Mouse (Mus musculus) hindbrain, embryonic 11.5 days (tissue): Measurements from ENCODE around the gene Pgap3. TPM values are rescaled to one million over a fixed set of nuclear protein-coding genes. Genes with fewer than 3 reads are reported as not detected.

Experiments used
- ATAC-seq: fragments of 200-750 bp; cut with Nextera tagmentation; 2 replicates; pipeline ENCODE4 v1.8.0; 2017; ENCODE audit warnings: mild to moderate bottlenecking, moderate TSS enrichment, moderate library complexity; ENCODE audit not compliant: low FRiP score
- DNase-seq: peaks from one replicate; pipeline ENCODE4 v3.0.0-alpha.2; 2015; ENCODE audit warnings: low spot score
- H3K27ac ChIP-seq: fragments of 300-500 bp; sonication (generic); 2 replicates; pipeline ENCODE4 v1.5.1; 2014; ENCODE audit warnings: mild to moderate bottlenecking, low read depth, low read length
- H3K27me3 ChIP-seq: fragments of 300-500 bp; sonication (generic); 2 replicates; pipeline ENCODE4 v1.6.1; 2014; ENCODE audit warnings: mild to moderate bottlenecking, low read length, moderate library complexity, mixed read lengths; ENCODE audit not compliant: control insufficient read depth, insufficient read depth
- H3K36me3 ChIP-seq: fragments of 300-500 bp; sonication (generic); 2 replicates; pipeline ENCODE4 v1.6.1; 2014; ENCODE audit warnings: mild to moderate bottlenecking, low read length, moderate library complexity, mixed read lengths; ENCODE audit not compliant: control insufficient read depth, insufficient read depth
- H3K4me1 ChIP-seq: fragments of 300-500 bp; sonication (generic); replicated peaks from 2 replicates; pipeline ENCODE4 v1.6.1; 2014; ENCODE audit warnings: low read length, mixed read lengths; ENCODE audit not compliant: control insufficient read depth, insufficient read depth
- H3K4me2 ChIP-seq: fragments of 300-500 bp; sonication (generic); replicated peaks from 2 replicates; pipeline ENCODE4 v1.6.1; 2014; ENCODE audit warnings: mild to moderate bottlenecking, low read depth, low read length
- H3K4me3 ChIP-seq: fragments of 300-500 bp; sonication (generic); 2 replicates; pipeline ENCODE4 v1.5.1; 2014; ENCODE audit warnings: low read depth, low read length
- H3K9ac ChIP-seq: fragments of 300-500 bp; sonication (generic); 2 replicates; pipeline ENCODE4 v1.6.1; 2014; ENCODE audit warnings: low read depth, low read length
- H3K9me3 ChIP-seq: fragments of 300-500 bp; sonication (generic); 2 replicates; pipeline ENCODE4 v1.6.1; 2016; ENCODE audit warnings: low read length; ENCODE audit not compliant: control insufficient read depth
- WGBS: fragments of 180-500 bp; shearing (Covaris S2); extraction: QIAGEN DNeasy Blood & Tissue Kit; methylation state at CpG from one replicate; pipeline ENCODE4 v1.1.7; 2014; 5-methylcytosine and 5-hydroxymethylcytosine counted together
- polyA plus RNA-seq: library from polyadenylated mRNA; unstranded; fragments of >200 nt; fragmentation: Nextera tagmentation; extraction: Ambion mirVana; gene quantifications from 2 replicates; pipeline ENCODE4 v1.2.1, GENCODE M21; 2014

Gene Pgap3
- polyA plus RNA-seq, 1 experiment from 2014 or later, result 4.3 TPM

DNA sequence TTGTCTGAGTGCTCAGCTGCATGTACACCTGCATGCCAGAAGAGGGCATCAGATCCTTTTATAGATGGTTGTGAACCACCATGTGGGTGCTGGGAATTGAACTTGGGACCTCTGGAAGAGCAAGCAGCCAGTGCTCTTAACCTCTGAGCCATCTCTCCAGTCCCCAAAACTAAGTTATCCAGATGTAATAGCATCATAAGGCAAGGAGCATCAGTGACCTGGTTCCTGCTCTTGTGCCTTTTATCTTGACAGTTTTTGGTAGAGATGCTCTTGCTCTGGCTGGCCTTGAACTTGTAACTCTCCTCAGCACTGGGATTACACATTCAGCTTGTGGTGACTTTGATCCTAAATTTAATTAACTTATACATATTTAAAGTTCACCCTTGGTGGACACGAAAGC is 43.4 kb upstream of the Pgap3 start:
- WGBS, result 97% methylated on average over 1 of the region's 1 CpGs
- H3K9me3 ChIP-seq, result no peaks in the 10 kb centered on the region
- H3K36me3 ChIP-seq, result no peaks in the 10 kb centered on the region
- ATAC-seq, result no peak
- H3K9ac ChIP-seq, result no peak overlapping the region
- H3K27me3 ChIP-seq, result peaks cover 20% of the 10 kb centered on the region
- H3K4me3 ChIP-seq, result no peak overlapping the region
- H3K27ac ChIP-seq, result no peak overlapping the region
- DNase-seq, result no peak
- H3K4me1 ChIP-seq, result peaks cover 4% of the 10 kb centered on the region; the same call in 1 of the 2 replicates
- H3K4me2 ChIP-seq, result no peak overlapping the region

DNA sequence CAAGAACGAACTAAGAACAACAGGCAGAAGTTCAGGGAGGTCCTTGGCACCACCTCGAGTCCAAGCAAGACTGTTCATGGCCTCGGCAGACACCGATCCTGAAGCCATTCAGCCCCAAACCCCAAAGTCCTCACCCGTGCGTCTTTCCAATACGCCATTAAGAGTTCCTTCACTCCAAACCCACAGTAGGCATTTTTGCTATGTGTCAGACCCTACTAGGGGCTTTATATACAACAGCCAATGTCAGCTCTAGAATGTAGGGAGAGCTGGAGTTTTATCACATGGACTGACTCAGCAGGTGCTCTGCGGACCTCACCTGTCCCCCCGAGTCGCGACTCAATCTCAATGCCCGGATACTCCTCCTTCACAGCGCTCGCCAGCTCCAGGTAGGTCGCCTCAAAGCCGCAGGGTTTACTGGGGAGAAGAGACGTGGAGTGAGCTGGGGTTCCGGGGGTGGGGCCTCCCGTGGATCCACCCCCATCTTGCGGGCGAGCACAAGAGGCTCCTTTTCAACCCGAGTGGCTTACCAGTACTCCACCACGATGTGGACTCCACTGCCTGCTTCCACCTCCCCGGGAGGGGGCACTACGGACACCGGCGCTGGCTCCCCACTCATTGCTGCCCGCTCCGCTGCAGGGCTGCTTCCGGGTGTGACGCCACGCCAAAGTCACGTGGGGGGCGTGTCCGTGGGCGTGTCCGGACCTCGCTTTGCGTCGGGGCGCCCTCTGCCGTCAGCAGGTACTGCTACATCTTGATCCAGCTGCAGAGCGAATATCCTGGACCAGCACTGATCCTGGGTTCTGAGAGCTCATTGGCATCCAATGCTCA is 38.3 kb upstream of the Pgap3 start, which contains the start of gene Mien1:
Gene Mien1, minus strand, starts transcription at position 661 of the 828 bp plus-strand sequence.
- H3K27ac ChIP-seq, result no peak within 1 kb of the TSS
- DNase-seq, result peak; percentile 98
- H3K4me2 ChIP-seq, result peak within 1 kb of the TSS; percentile 79
- no peaks in the 10 kb centered on the region for H3K4me1 ChIP-seq
- peak within 1 kb of the TSS; percentile 63 for H3K4me3 ChIP-seq
- ATAC-seq, result peak; percentile 87
- H3K9ac ChIP-seq, result peak within 1 kb of the TSS; percentile 62
- H3K9me3 ChIP-seq, result no peaks in the 10 kb centered on the region
- no peaks in the 10 kb centered on the region for H3K36me3 ChIP-seq
- H3K27me3 ChIP-seq, result no peaks in the 10 kb centered on the region
- WGBS, result 3% methylated on average over 43 of the region's 43 CpGs

DNA sequence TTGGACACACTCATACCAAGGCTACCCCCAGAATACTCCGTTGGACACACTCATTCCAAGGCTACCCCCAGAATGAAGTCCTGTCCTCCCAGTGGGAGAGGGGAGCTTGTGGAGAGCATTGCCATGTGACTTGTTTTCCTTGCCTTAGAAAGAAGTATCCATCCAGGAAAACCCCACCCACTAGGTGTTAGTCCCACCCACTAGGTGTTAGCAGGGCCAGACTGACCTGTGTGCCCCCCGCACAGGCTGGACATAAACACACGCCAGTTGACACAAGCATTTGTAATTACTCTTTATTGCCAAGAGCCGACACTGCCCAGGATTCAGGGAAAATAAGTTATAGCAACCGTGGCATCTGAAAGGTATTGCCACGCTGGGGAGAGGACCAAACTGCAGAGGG is 37.2 kb upstream of the Pgap3 start:
- no peaks in the 10 kb centered on the region for H3K36me3 ChIP-seq
- no peak overlapping the region for H3K4me2 ChIP-seq
- ATAC-seq (no peak), DNase-seq (no peak)
- no peak overlapping the region; the same call in 1 of the 2 replicates for H3K4me3 ChIP-seq
- no peaks in the 10 kb centered on the region for H3K9me3 ChIP-seq
- H3K4me1 ChIP-seq, result no peaks in the 10 kb centered on the region
- no peak overlapping the region for H3K27ac ChIP-seq
- no peaks in the 10 kb centered on the region for H3K27me3 ChIP-seq
- 89% methylated on average over 6 of the region's 6 CpGs for WGBS
- H3K9ac ChIP-seq, result no peak overlapping the region

DNA sequence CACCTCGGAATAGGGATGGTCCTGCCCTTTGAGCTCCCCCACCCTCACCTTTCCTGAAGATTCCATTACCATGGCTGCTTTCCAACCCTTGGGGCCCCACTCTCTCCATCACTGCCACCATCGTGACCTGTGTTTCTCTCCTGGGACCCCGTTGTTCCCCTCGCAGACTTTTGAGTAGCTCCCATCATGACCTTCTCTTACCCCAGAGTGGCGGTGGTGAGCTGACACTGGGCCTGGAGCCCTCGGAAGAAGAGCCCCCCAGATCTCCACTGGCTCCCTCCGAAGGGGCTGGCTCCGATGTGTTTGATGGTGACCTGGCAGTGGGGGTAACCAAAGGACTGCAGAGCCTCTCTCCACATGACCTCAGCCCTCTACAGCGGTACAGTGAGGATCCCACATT is 35.4 kb upstream of the Pgap3 start:
- H3K4me3 ChIP-seq, result no peak overlapping the region
- DNase-seq (no peak), ATAC-seq (no peak)
- no peaks in the 10 kb centered on the region for H3K36me3 ChIP-seq
- H3K9ac ChIP-seq, result no peak overlapping the region
- H3K27ac ChIP-seq, result no peak overlapping the region
- H3K4me1 ChIP-seq, result no peaks in the 10 kb centered on the region
- no peaks in the 10 kb centered on the region for H3K9me3 ChIP-seq
- H3K4me2 ChIP-seq, result no peak overlapping the region
- no peaks in the 10 kb centered on the region for H3K27me3 ChIP-seq
- WGBS, result 90% methylated on average over 9 of the region's 9 CpGs

DNA sequence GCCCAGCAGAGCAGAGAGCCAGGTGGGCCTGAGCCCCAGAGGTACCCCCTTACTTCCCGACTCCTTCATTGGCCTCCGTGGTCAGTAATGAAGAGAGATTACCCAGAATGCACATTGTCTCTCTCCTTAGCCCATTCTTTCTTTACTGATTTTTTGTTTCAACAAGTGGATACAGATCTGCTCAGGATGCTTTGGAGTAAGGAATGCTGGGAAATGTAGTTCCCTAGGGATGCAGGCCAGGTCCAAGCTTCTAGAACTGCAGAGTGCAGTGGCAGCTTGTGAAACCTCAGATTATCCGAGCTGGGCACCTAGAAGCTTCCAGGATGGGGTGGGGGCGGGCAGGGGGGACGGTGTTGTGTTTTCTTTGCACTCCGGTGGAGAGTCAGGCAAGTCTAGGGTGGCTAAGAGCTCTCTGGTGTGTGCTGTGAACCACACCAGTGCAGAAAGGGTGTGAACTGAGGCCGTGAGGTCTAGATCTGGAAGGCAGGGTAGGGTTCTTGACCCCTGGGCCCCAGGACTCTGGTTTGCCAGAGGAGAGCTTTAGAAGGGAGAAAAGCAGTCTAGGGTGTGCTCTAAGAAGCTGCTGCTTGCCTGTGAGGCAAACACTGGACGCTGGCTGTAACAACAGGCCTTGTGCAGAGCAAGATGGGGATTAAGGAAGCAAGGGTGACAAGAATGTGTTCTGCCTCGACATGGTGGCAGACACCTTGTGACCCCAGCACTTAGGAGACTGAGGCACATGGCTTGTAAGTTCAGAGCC is 31.6 kb upstream of the Pgap3 start:
- DNase-seq (no peak), ATAC-seq (no peak)
- H3K4me3 ChIP-seq, result no peak overlapping the region
- H3K4me2 ChIP-seq, result no peak overlapping the region
- no peak overlapping the region for H3K9ac ChIP-seq
- no peaks in the 10 kb centered on the region for H3K4me1 ChIP-seq
- H3K36me3 ChIP-seq, result no peaks in the 10 kb centered on the region
- H3K27me3 ChIP-seq, result no peaks in the 10 kb centered on the region
- H3K9me3 ChIP-seq, result no peaks in the 10 kb centered on the region
- WGBS, result 84% methylated on average over 9 of the region's 9 CpGs
- H3K27ac ChIP-seq, result no peak overlapping the region

DNA sequence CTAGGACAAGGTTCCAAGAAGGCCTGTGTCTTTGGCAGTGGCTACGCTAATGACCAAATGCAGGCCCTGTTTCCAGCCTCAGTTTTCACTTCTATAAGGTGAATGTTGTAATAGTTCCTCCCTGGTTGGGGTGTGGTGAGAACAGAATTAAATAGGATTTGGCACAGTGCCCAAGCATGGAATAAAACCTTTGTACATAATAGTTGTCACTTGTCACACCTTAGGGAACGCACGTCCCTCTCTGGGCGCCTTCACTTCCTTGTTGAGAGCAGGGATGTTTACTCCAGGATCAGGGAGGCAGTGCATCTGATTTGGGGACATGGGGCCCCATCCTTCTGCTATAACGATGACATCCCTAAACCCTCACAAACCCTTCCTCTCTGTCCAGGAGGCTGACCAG is 28.1 kb upstream of the Pgap3 start:
- Histone ChIP-seq H3K27ac (no peak overlapping the region), H3K9ac (no peak overlapping the region), H3K36me3 (no peaks in the 10 kb centered on the region), H3K4me1 (no peaks in the 10 kb centered on the region), H3K4me3 (no peak overlapping the region), H3K4me2 (no peak overlapping the region), H3K9me3 (no peaks in the 10 kb centered on the region), H3K27me3 (no peaks in the 10 kb centered on the region)
- 89% methylated on average over 5 of the region's 5 CpGs for WGBS
- DNase-seq, result no peak
- ATAC-seq, result no peak

DNA sequence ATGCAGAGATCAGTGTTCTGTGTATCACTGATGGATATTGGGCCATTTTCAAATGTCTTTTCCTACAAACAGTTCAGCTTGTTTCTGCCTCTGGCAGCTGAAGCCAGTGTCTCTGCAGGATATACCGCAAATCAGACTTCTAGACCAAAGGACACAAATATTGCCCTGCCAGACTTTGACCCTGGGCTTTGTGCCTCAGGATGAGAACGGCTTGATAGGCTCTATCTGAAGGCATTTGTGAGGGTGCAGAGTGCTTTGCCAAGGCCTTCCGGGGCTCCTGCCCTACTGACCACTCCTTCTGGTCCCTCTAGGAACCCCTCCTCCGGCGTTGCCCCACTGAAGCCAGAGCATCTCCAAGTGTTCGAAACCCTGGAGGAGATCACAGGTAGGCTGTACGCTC is 26.3 kb upstream of the Pgap3 start:
- no peak for ATAC-seq
- 96% methylated on average over 7 of the region's 7 CpGs for whole genome bisulfite sequencing
- H3K4me2 ChIP-seq, result no peak overlapping the region
- H3K9ac ChIP-seq, result no peak overlapping the region
- DNase-seq, result no peak
- H3K27ac ChIP-seq, result no peak overlapping the region
- H3K4me1 ChIP-seq, result no peaks in the 10 kb centered on the region
- H3K36me3 ChIP-seq, result no peaks in the 10 kb centered on the region
- H3K9me3 ChIP-seq, result no peaks in the 10 kb centered on the region
- no peaks in the 10 kb centered on the region for H3K27me3 ChIP-seq
- no peak overlapping the region for H3K4me3 ChIP-seq

DNA sequence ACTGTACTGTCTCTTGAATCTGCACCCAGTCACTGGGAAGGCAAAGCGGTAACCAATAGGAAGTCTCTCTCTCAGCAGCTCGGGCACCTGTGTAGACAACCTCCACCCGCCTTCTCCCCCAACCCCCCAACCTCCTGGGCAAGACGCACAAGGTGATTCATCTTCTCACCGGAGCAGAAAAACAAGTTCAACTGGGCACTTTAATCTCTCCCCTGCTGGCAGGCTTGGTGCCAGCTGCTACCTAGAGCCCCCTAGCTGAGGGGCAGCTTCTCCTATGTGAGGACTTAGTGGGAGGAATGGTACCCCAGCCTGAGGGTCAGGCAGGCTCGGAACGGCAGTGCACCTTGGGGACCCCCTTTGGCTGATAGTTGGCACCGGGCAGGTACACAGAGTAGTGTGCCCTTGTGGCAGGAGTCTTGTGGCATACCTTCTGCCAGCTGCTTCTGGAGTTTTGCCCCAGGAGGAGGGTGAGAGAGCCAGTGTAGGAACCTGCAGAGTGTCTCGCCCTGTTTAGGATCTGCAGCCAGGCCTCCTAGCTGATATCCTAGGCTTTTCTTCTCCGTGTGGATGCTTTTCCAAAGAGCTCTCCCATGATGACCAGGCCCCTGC is 18.8 kb upstream of the Pgap3 start:
- H3K27me3 ChIP-seq, result no peaks in the 10 kb centered on the region
- 78% methylated on average over 10 of the region's 10 CpGs for WGBS

More for the DNA sequence above, 18.8 kb upstream of the Pgap3 start:
- DNase-seq (no peak), ATAC-seq (no peak)
- Histone ChIP-seq H3K36me3 (no peaks in the 10 kb centered on the region), H3K4me2 (no peak overlapping the region), H3K4me1 (no peaks in the 10 kb centered on the region; the same call in 1 of the 2 replicates), H3K9me3 (no peaks in the 10 kb centered on the region), H3K9ac (no peak overlapping the region), H3K27ac (no peak overlapping the region), H3K4me3 (no peak overlapping the region)
